Mouse (Mus musculus) testis, postnatal 10 days (tissue): ENCODE data around the gene Krtcap2.

Experiments used
- DNase-seq: peaks from one replicate; pipeline ENCODE4 v3.0.0; 2021; ENCODE audit warnings: low spot score

The Krtcap2 gene

DNA sequence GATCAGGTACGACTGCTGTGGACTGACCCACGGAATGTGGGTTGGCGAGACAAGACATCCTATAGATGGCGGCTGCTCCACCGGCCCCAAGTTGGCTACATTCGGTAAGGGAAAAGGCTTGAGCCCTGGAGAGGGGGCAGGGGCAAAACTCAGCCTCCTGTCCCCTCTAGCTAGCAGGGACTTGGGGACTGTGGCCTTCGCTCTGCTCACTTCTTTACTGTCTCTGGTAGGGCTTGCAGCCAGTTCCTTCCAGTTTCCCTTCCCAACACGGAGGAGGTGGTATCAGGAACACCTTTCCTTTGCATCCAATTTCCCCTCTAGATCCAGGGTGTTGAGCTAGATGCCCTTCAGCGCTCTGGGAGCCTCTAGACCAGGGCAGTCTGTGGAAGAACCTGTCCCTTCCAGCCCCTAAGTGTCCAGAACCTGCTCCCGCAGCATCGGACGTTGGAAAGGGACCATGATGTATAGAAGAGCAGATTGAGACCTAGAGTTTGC, 20.4 kb upstream of the Krtcap2 start:
- no peak for DNase-seq

DNA sequence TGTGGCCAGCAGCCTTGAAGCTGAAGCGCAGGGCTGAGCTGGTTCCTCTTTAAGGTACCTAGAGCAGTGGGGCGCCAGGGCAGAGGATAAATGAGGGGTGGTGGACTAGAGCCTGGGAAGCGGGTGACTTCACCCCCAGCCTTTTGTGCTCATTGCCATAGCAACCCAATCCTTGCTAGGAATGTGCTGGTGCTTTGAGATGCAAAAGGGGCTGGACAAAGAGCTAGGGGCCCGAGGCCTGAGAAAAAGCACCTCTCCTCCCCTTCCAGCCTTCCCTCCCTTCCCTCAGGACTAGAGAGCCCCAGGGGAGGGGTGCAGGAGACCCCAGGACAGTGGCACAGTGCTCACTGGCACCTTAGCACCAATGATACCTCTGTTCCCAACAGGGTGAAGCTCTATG, 19.8 kb upstream of the Krtcap2 start:
- no peak for DNase-seq

DNA sequence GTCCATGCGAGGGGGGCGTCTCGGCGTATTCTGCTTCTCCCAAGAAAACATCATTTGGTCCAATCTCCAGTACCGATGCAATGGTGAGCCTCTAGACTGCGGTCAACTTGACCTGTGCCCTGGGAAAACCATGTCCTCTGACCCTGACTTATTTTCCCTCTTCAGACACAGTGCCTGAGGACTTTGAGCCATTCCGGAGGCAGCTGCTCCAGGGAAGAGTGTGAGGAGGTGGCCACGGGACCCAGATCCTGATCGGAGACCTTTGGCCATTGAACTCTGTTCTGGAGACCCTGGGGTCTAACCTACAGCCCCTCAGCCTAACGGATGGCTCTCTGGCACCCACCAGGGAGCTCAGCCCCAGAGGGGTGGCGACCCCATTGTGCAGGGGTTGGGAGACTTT, 19.4 kb upstream of the Krtcap2 start:
- no peak for DNase-seq

DNA sequence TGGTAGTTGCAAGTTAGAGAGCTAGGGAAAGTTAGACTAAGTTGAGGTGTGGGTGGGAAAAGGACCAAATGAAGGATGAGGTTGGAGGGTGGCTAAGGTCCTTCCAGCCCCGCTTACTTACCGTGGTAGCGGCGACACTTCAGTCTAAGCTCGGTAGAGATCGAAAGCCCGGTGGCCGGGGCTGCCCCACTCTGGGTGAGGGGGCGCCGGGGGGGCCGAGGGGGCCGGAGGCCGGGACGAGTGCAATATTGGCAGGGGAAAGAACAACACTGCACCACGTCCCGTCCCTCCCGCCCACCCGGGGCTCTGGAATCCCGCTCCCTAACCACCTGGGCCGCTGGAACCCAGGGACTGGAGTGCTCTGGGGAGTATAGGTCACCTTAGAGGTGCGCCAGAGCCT, 18.9 kb upstream of the Krtcap2 start, which contains the start of gene Mtx1:
Gene Mtx1 (minus strand): TSS at position 189 of the 400 bp plus-strand sequence.
- no peak for DNase-seq

DNA sequence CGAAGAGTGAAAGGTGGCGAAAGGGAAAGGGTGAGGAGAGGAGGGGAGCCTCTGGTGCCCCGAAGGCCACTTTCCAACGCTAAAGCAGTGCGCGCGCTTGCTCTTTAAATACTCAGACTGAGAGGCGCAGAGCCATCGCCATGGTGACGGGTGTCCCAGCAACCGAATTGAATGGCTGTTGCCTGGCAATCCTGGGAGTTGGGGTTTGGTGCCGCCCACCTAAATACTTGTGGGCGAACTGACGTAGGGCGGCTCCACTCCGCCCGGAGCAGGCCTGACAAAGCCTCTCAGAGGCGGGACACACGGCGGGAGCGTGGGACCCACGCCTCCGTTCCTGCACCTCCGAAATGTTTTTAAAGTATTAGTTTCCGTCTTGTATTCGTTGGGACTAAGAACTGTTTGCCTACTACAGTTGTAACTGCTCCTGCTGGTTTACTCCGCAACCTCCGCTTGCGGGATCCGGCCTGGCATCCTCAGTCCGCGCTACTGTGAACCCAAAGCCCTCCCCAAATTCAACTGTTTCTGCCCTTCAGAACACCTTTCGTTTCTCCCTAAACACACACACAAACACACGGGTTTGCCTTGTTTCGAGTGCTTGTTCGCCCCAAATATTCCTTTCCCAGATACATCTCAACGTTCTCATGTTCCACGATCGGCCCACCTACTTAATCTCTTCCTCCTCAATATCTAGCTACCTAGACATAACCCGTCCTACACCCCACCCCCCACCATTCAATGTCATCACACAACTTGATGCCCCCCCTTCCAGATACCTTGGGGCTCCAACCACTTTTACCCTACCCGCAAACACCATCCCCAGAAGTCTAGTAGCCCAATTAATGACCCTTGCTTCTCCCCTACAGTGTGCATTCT, 18.2 kb upstream of the Krtcap2 start:
- peak; percentile 88 for DNase-seq

DNA sequence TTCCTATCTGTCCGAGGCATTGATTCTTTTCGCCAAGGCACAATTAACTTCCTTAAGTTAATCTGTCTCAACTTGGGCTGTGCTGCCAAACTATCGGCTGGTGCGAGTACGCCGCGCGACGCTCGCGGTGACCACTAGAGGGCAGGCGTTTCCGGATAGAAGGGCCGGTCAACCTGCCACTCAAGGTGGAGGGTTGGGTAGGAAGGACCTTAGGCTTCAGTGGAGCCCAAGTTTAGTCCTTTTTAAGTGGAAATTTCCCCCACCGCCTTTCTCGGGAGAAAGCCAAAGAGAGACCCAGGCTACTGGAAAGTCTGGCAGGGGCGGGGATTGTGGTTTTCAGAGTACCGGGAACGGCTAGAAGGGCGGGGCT, 17.6 kb upstream of the Krtcap2 start:
- DNase-seq: peak; percentile 93

DNA sequence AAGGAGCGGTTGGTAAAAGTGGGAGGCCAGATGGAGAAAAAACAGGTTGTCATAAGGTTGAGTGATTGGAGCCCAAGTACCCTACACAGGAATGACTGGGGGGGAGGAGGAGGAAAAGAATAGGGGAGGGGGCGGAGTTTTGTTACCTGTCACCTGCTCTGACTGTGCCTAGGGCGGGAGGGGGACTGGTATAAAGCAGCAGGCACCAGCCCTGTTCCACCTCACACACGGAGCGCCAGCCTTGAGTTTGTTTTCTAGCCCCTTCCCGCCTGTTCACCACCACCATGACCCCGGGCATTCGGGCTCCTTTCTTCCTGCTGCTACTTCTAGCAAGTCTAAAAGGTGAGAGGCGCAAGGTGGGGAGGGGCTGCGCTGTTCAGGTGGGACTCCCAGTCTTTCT, 16.9 kb upstream of the Krtcap2 start, which contains the start of gene Muc1:
Gene Muc1 (plus strand): TSS at position 222 of the 400 bp plus-strand sequence.
- DNase-seq: no peak

DNA sequence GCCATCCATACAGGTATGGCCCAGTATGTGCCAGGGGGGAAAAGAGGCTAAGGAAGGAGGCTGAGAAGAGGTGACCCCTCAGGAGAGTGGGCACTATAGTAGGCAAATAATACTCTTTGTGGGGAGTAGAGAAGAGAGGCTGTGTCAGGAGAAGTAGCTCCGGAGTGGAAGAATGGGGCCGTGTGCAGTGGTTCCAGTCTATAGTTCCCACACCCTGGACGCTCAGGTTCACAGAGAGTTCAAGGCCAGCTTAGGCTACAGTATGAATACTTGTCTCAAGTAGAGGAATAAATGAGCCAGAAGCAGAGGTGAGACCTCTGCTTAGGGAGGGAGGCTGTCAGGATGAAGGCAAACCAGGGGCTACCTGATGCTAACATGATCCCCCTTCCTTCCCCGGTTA, 16.5 kb upstream of the Krtcap2 start:
- no peak for DNase-seq

DNA sequence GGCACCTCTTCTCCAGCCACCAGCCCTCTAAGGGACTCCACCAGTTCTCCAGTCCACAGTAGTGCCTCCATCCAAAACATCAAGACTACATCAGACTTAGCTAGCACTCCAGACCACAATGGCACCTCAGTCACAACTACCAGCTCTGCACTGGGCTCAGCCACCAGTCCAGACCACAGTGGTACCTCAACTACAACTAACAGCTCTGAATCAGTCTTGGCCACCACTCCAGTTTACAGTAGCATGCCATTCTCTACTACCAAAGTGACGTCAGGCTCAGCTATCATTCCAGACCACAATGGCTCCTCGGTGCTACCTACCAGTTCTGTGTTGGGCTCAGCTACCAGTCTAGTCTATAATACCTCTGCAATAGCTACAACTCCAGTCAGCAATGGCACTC, 15.2 kb upstream of the Krtcap2 start:
- no peak for DNase-seq

DNA sequence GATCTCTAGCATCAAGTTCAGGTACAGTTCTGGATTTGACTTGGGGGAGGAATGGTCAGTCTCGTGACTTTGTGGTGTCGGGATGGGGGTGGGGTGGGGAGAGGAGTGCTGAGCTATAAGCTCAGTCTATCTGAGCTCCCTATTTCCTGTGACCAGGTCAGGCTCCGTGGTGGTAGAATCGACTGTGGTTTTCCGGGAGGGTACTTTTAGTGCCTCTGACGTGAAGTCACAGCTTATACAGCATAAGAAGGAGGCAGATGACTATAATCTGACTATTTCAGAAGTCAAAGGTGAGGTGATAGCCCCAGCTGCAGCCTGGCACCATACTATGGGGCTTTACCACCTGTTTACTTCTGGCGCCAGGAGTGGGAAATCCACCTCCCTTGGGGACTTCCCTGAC, 14.4 kb upstream of the Krtcap2 start:
- no peak for DNase-seq

DNA sequence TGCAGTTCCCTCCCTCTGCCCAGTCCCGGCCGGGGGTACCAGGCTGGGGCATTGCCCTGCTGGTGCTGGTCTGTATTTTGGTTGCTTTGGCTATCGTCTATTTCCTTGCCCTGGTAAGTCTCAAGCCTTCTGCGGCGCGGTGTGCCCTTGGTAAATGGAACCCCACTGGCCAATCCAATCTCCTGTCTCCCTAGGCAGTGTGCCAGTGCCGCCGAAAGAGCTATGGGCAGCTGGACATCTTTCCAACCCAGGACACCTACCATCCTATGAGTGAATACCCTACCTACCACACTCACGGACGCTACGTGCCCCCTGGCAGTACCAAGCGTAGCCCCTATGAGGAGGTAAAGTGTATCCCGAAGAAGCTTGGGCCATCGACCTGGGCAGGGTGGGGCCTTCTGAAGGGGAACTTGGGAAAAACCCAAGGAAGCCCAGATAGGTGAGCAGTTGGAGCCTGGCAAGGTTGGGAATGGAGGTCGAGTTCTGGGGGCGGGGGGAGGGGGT, 13.9 kb upstream of the Krtcap2 start:
- DNase-seq: no peak

DNA sequence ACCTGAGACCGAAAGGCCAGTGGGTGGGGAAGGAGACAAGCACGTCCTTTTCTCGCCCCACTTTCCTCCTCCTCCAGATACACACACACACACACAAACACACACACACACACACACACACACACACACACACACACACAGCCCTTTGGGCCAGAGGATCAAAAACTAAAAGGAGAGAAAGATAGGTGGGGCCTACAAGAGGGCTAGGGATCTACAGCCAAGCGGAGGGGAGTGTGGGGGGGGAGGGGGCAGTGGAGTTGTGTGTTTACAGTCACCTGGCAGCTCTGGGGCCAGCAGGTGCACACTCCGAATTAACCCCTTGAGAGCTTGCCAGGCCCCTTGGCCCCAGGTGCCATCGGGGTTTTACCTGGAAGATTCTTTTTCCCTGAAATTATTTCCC, 13.2 kb upstream of the Krtcap2 start:
- DNase-seq: no peak

DNA sequence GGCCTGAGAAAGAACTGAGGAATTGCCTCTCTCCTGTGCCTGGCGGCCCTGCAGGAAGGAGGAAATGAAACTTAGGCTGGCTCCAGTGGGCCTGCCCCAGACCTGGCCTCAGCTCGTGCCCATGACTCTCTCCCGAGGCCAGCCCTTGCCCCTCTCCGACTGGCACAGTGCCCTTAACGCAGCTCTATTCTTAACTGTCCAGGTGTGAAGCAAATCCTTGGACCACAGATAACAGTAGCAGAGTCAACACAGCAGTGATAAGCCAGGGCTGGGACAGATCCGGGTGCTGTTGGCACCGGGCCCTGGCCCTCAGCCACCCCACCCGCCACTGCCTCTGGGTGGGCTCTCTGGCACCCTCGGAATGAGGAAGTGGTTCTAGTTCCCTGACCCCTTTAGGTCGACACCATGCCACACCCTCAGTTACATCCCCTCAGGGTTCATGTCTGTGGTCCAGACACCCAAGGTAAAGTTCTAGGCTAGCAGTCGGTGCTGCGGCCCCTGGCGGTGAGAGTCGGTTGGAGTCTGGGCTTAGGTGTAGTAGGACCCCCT, 12.1 kb upstream of the Krtcap2 start:
- DNase-seq: no peak

DNA sequence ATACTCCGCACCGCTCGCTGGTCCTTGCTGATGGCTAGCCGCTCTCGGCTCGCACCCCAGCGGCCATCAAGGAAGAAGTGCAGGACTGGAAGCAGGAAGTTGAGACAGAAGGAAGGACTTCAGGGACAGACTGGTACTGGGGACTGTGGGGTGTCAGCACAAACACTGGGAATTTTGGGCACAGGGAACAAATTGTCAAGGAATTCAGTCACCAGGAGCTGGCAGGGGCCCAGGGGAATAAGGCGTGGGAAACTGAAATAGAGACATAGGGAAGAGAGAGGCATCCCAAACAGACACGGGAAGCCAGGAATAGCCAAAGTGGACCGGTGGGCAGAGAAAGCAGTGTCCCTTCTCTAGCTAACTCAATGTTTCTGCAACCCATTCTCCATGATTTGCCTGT, 9.2 kb upstream of the Krtcap2 start:
- peak; percentile 39 for DNase-seq

DNA sequence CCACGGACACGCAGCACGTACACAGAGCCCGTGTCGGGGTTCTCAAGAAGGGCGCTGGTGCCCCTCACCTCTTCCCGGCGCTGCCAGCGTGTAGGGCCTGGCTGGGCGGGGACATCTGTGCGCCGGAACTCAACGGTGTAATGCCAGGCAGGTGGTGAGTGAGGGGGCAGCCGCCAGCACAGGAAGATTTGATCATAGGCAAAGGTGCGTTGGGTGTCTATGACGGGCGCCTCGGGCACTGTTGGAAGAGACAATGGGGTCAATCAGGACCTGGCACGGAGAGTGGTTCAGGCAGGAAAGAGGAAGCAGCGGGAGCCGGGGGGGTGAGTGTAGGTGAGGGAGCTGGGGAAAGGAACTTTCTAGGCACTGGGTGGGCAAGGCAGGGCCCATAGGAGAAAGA, 8.1 kb upstream of the Krtcap2 start:
- peak; percentile 42 for DNase-seq

DNA sequence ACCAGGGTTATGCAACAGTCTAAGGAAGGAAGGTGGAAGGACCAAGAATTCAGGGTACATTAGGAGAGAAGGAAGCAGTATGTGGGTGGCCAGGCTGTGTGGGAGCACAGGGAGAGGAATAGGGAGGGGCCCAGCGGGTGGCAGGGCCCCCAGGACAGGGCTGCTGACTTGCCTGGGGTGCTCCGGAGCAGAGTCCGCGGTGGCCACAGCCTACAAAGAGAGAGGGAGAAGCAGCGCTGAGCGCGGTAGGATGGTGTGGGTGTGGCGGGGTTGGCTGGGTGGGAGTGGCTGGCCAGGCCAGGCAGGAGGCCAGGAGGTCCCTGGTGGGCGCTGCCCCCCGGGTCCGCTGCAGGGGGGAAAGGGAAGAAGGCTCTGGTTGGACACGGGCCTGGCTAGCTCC, 7.3 kb upstream of the Krtcap2 start:
- DNase-seq: peak; percentile 46

DNA sequence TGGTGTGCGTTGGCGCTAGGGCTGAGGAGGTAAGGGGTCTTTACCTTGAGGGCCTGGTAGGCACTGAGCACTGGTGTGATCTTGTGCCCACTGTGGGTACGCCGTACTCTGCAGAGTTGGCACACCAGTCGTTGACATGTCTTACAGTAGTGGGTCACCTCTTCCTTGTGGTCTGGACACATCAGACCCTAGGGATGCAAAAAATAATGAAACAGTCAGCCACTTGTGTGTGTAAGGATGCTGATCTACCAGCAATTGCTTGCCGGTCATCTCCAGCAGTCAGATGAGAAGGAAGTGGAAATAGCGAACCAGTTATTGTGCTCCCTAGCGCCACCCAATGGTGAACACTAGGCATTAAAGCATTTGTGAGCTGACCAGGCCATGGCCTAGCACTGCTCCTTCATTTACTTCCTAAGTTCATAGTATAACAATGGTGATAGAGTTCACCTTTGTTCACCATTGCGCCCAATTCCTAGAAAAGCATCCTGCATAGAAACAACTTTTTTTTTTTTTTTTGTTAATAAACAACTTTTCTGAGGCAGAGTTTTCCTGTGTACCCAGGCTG, 3.4 kb upstream of the Krtcap2 start:
- peak; percentile 82 for DNase-seq

DNA sequence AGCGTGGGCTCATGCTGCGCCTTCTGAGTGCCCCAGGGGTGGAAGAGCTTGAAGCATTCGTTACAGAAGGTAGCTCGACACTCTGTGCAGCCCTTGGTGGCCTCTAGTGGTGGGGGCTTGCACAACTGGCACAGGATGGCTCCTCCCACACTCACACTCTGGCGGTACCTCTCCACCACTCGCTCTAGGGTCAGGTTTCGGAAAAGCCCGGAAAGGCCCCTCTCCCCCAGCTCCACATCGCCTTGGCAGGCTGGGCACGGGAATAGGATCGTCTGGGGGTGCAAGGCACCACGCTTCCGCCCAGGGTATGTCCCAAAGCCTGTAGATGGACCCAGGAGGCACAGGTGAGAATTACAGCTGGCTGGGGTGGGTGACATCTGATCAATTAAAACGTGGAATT, 2.2 kb upstream of the Krtcap2 start:
- no peak for DNase-seq

DNA sequence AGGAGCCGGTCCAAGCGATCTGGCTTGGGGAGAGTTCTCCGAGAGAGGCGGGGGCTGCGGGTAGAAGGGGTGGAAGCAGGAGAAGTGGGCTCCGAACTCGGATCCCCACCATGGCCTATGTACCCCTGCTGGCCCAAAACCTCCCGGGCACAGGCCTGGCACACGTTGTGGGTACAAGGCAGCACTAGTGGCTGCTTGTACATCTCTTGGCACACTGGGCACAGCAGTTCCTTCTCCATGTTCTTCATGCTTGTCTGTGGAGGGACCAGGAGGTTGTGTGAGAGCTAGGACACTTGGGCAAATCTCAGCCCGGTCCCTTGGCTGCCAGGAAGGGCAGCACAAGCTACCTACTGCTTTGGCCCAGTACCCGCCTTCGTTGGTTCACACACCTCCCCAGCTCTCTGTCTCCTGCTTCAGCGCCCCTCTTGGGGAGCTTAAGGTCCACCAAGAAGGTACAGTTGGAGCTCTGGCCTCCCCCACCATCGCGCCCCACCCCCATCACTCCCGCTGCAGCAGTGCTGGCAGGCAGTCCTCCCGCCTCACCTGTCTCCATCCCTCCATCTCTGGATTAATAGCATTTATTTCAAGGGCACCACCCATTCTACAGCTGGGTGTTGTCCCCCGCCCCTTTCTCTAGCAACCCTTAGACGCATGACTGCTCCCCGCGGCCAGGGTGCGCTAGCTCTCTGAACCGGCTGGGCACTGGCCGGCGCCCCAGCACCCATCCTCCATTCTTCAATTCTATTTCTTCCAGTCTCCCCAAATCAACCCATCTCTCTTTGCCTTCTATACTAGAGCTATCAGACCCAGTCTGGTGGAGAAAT, 1.4 kb upstream of the Krtcap2 start:
- DNase-seq: no peak

DNA sequence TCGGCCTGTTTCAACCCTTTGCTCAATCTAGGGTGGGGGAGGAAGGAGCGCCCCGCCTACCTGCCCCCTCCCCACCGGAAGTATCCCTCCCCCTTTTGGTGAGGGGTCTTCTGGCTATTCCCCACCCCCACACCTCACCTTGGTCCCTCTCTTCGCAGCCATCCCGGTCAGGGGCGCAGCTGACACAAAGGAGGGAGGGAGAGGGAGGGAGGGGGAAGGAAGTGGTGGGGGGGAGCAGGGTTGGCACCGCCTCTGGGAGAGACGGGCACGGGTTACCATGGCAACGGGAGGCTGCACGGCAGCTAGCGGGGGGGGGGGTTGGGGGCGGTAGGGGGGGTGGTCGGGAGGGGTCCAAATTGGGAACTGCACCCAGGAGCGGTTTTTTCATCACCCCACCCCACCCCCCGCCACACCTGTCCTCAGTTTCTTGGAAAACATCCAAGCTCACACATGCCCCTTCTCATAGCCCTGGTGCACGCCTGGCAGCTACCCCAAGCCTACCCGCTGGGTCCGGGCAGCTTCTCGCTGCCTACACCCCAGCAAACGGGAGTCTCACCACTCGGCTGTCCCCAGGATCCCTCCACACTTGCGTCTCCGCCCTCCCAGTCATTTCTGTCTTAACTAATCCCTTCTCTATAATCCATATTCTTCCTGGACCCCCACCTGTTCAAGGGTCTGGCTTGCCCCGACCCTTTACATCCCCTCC, 631 bp upstream of the Krtcap2 start:
- no peak for DNase-seq

DNA sequence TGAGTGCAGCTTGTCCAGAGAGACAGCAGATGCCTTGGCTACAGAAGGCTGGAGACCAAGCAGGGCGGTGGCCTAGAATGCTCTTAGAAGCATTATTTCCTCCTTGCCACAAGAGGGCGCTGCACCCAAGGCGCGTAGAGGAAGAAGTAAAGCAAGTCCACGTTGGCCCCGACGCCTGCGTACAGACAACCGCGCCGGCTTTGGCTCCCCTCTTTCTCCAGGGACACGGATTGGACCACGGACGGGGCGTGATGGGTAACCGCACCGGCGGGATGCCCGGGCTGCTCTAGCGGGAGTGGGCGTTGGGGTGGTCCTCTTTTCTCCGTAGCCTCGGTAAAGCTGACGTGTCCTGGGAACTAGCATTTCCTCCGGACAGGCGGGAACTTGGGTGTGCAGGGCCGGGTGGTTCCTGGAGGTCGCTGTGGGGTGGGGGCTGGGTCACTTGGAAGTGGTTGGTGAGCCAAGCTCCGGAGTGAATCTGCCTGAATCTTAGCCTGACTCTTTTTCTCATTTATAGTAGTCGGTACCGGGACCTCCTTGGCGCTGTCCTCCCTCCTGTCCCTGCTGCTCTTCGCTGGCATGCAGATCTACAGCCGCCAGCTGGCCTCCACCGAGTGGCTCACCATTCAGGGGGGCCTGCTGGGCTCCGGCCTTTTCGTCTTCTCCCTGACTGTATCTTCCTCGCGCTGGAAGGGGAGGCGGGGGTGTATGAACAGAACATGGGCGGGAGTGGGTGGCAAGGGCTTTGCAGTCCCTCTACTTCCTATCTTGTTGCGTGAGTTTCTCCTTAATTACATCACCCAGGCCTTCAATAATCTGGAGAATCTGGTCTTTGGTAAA, 715 bp downstream of the Krtcap2 start, which contains the start of gene Trim46:
Gene Trim46 (minus strand): TSS at position 49 of the 840 bp plus-strand sequence.
- DNase-seq: peak; percentile 90
